Mouse (Mus musculus) CH12.LX (cell line): ENCODE data around the gene Dtd1. TPM values are rescaled to one million over a fixed set of nuclear protein-coding genes. Genes with fewer than 3 reads are reported as not detected.

Source experiments
- DNase-seq: peaks from one replicate; pipeline ENCODE4 v3.0.0-alpha.2; 2013; ENCODE audit errors: extremely low read depth
- H3K27ac ChIP-seq: 2 replicates; pipeline ENCODE4 v1.5.1; 2012; ENCODE audit warnings: low read depth, mild to moderate bottlenecking, control low read depth, moderate library complexity; ENCODE audit not compliant: insufficient read depth
- H3K27me3 ChIP-seq: replicated peaks from 2 replicates; pipeline ENCODE3; 2012; ENCODE audit warnings: inconsistent platforms
- H3K36me3 ChIP-seq, 2 experiments: replicated peaks in 1 of 2; 2 replicates each; pipeline versions ENCODE3 to v1.6.1; 2012; ENCODE audit warnings: inconsistent platforms in 1 of 2, low read length in 1 of 2, mild to moderate bottlenecking in 1 of 2, mixed read lengths in 1 of 2, moderate library complexity in 1 of 2; ENCODE audit not compliant: control insufficient read depth in 1 of 2, insufficient read depth in 1 of 2
- H3K4me1 ChIP-seq, 2 experiments: 2 replicates each; pipeline ENCODE4 v1.6.1; 2012; ENCODE audit warnings: inconsistent platforms in 1 of 2, moderate library complexity in 1 of 2; ENCODE audit not compliant: insufficient read depth in 2 of 2, control insufficient read depth in 1 of 2
- H3K4me2 ChIP-seq: 2 replicates; pipeline ENCODE4 v1.6.1; 2012; ENCODE audit warnings: low read depth, mild to moderate bottlenecking, control low read depth; ENCODE audit not compliant: poor library complexity, insufficient read depth, severe bottlenecking
- H3K4me3 ChIP-seq, 3 experiments: fragments of 150-350 bp in 1 of 3; sonication (generic) in 1 of 3; replicated peaks in 1 of 3; 2 replicates each; pipeline versions ENCODE3 to v1.5.1; 2011 to 2012; ENCODE audit warnings: low read depth in 2 of 3, low read length in 2 of 3, mild to moderate bottlenecking in 2 of 3, moderate library complexity in 2 of 3, control low read depth in 1 of 3, improper control_type of control experiment in 1 of 3, inconsistent platforms in 1 of 3, mixed read lengths in 1 of 3; ENCODE audit not compliant: poor library complexity in 1 of 3
- H3K79me2 ChIP-seq: replicated peaks from 2 replicates; pipeline ENCODE4 v1.6.1; 2012; ENCODE audit warnings: mild to moderate bottlenecking, moderate library complexity; ENCODE audit not compliant: control insufficient read depth, poor library complexity, insufficient read depth, severe bottlenecking; ENCODE audit errors: extremely low read depth
- H3K9ac ChIP-seq: 2 replicates; pipeline ENCODE4 v1.6.1; 2012; ENCODE audit warnings: low read depth, mild to moderate bottlenecking, control low read depth, moderate library complexity; ENCODE audit not compliant: insufficient read depth
- H3K9me3 ChIP-seq: replicated peaks from 2 replicates; pipeline ENCODE3; 2012; ENCODE audit warnings: low read length, inconsistent platforms, mixed read lengths
- CTCF ChIP-seq, 2 experiments: IDR thresholded peaks in 1 of 2; conservative IDR thresholded peaks in 1 of 2; 2 replicates each; pipeline ENCODE4 v1.5.1; 2011 to 2012; ENCODE audit warnings: low read depth in 2 of 2, low read length in 2 of 2, improper control_type of control experiment in 1 of 2, inconsistent platforms in 1 of 2, mild to moderate bottlenecking in 1 of 2, moderate library complexity in 1 of 2
- ELF1 ChIP-seq: IDR thresholded peaks from 2 replicates; pipeline ENCODE4 v1.6.1; 2014; ENCODE audit warnings: low read depth, mild to moderate bottlenecking, inconsistent platforms, low read length, improper control_type of control experiment
- EP300 ChIP-seq: IDR thresholded peaks from 2 replicates; pipeline ENCODE4 v1.6.1; 2011; ENCODE audit warnings: low read length, improper control_type of control experiment
- ETS1 ChIP-seq: conservative IDR thresholded peaks from 2 replicates; pipeline ENCODE4 v1.6.1; 2012; ENCODE audit warnings: low read depth, mild to moderate bottlenecking, inconsistent platforms, low read length, improper control_type of control experiment, moderate library complexity
- IRF4 ChIP-seq: IDR thresholded peaks from 2 replicates; pipeline ENCODE4 v1.6.1; 2014; ENCODE audit warnings: low read depth, mild to moderate bottlenecking, inconsistent platforms, low read length, improper control_type of control experiment
- KAT2A ChIP-seq: IDR thresholded peaks from 2 replicates; pipeline ENCODE4 v1.6.1; 2012; ENCODE audit warnings: low read length, improper control_type of control experiment, inconsistent platforms; ENCODE audit not compliant: insufficient replicate concordance
- MAFK ChIP-seq: IDR thresholded peaks from 2 replicates; pipeline ENCODE4 v1.6.1; 2011; ENCODE audit warnings: low read length, improper control_type of control experiment; ENCODE audit not compliant: insufficient replicate concordance
- MAX ChIP-seq: IDR thresholded peaks from 2 replicates; pipeline ENCODE4 v1.6.1; 2011; ENCODE audit warnings: low read length, improper control_type of control experiment
- MEF2A ChIP-seq: IDR thresholded peaks from 2 replicates; pipeline ENCODE4 v1.6.1; 2014; ENCODE audit warnings: low read depth, mild to moderate bottlenecking, inconsistent platforms, low read length, improper control_type of control experiment, borderline replicate concordance
- MYC ChIP-seq: IDR thresholded peaks from 2 replicates; pipeline ENCODE4 v1.6.1; 2011; ENCODE audit warnings: low read depth, mild to moderate bottlenecking, improper control_type of control experiment, low read length
- NELFE ChIP-seq: IDR thresholded peaks from 2 replicates; pipeline ENCODE4 v1.6.1; 2011; ENCODE audit warnings: low read depth, low read length, improper control_type of control experiment
- POLR2A ChIP-seq: IDR thresholded peaks from 2 replicates; pipeline ENCODE4 v1.6.1; 2011; ENCODE audit warnings: low read depth, mild to moderate bottlenecking, improper control_type of control experiment, low read length
- POLR2AphosphoS2 ChIP-seq: IDR thresholded peaks from 2 replicates; pipeline ENCODE4 v1.6.1; 2011; ENCODE audit warnings: low read depth, low read length, improper control_type of control experiment
- RAD21 ChIP-seq: IDR thresholded peaks from 2 replicates; pipeline ENCODE4 v1.6.1; 2011; ENCODE audit warnings: low read depth, mild to moderate bottlenecking, low read length, improper control_type of control experiment, moderate library complexity
- SIN3A ChIP-seq: IDR thresholded peaks from 2 replicates; pipeline ENCODE4 v1.6.1; 2012; ENCODE audit warnings: low read length, improper control_type of control experiment, inconsistent platforms
- SMC3 ChIP-seq: IDR thresholded peaks from 2 replicates; pipeline ENCODE4 v1.6.1; 2011; ENCODE audit warnings: low read depth, low read length, improper control_type of control experiment
- TCF12 ChIP-seq: IDR thresholded peaks from 2 replicates; pipeline ENCODE4 v1.6.1; 2014; ENCODE audit warnings: low read depth, mild to moderate bottlenecking, inconsistent platforms, low read length, improper control_type of control experiment
- USF1 ChIP-seq: IDR thresholded peaks from 2 replicates; pipeline ENCODE4 v1.6.1; 2014; ENCODE audit warnings: low read depth, mild to moderate bottlenecking, inconsistent platforms, low read length, improper control_type of control experiment
- ZC3H11A ChIP-seq: IDR thresholded peaks from 2 replicates; pipeline ENCODE4 v1.6.1; 2012; ENCODE audit warnings: low read depth, mild to moderate bottlenecking, inconsistent platforms, low read length, improper control_type of control experiment
- ZKSCAN1 ChIP-seq: IDR thresholded peaks from 2 replicates; pipeline ENCODE4 v1.6.1; 2012; ENCODE audit warnings: low read depth, inconsistent platforms, low read length, improper control_type of control experiment, borderline replicate concordance
- ZMIZ1 ChIP-seq: IDR thresholded peaks from 2 replicates; pipeline ENCODE4 v1.6.1; 2012; ENCODE audit warnings: low read depth, mild to moderate bottlenecking, inconsistent platforms, low read length, improper control_type of control experiment
- dilution Hi-C: fragments of 300-500 bp; cut with MboI; formaldehyde crosslinking; loops from 2 replicates; pipeline ENCODE4 v1.14.3; 2020; ENCODE audit warnings: low sequenced_read_pairs; ENCODE audit not compliant: extremely low pct_unique_long_range_greater_than_20kb, extremely low pct_ligation_motif_present
- in situ Hi-C: fragments of 300-500 bp; cut with MboI; formaldehyde crosslinking; loops from 3 replicates; pipeline ENCODE4 v1.14.3; 2019; ENCODE audit warnings: low sequenced_read_pairs, low pct_ligation_motif_present, low pct_unique_long_range_greater_than_20kb, mixed read lengths
- polyA plus RNA-seq: library from polyadenylated mRNA; unstranded; fragments of >175 nt; gene quantifications from 2 replicates; pipeline ENCODE4 v1.2.1, GENCODE M21; 2012; ENCODE audit warnings: low read depth; ENCODE audit not compliant: insufficient read length
- total RNA-seq, 2 experiments: library from RNA; depleted of rRNA; stranded (reverse); fragments of 300-350 nt in 1 of 2; fragments of >200 nt in 1 of 2; gene quantifications; 2 replicates each; pipeline ENCODE4 v1.2.3; 2012 to 2014

The Dtd1 gene
- total and polyA plus RNA-seq, 3 experiments: 42.7 to 47.8 (median 43.3) TPM

- Histone ChIP-seq H3K9ac (no peak overlapping the region), H3K79me2 (no peaks in the 10 kb centered on the region), H3K27me3 (no peaks in the 10 kb centered on the region), H3K36me3 (peaks cover 3 to 38% of the 10 kb centered on the region in 2 experiments), H3K9me3 (no peaks in the 10 kb centered on the region), H3K4me2 (no peak overlapping the region), H3K27ac (no peak overlapping the region), H3K4me1 (no peaks in the 10 kb centered on the region), H3K4me3 (no peak overlapping the region)
- dilution Hi-C loops (no loop called here), in situ Hi-C loops (loop anchor here (25.0 kb wide), 1 partner anchor 228 kb away; no protein-coding TSS in a partner anchor)
- no peak for DNase-seq
- no peak for TF ChIP-seq USF1
- TF ChIP-seq ZMIZ1: no peak
- TF ChIP-seq NELFE: no peak
- TF ChIP-seq EP300: no peak
- TF ChIP-seq KAT2A: no peak
- TF ChIP-seq MAFK: no peak
- TF ChIP-seq MEF2A: no peak
- TF ChIP-seq POLR2A: no peak
- no peak for TF ChIP-seq IRF4
- no peak for TF ChIP-seq ETS1
- no peak for TF ChIP-seq ELF1
- TF ChIP-seq MYC: no peak
- no peak for TF ChIP-seq SIN3A
- no peak for TF ChIP-seq POLR2AphosphoS2
- TF ChIP-seq ZKSCAN1: no peak
Observed at GRCm38 (mm10) chr2:144634729-144635128, 35.0 kb downstream of the Dtd1 start.

- dilution Hi-C loops: no loop called here
- DNase-seq: peak; percentile 55
- in situ Hi-C loops: loop anchor here (25.0 kb wide), 1 partner anchor 227 kb away; no protein-coding TSS in a partner anchor
Observed at GRCm38 (mm10) chr2:144635644-144636320, 36.1 kb downstream of the Dtd1 start.

More at GRCm38 (mm10) chr2:144635644-144636320, 36.1 kb downstream of the Dtd1 start:
- H3K4me1 ChIP-seq: peaks cover 0 to 6% of the 10 kb centered on the region in 2 experiments; a peak in 1 of 4 replicates
- TF ChIP-seq SMC3 (peak; percentile 88), RAD21 (peak; percentile 93), ZC3H11A (peak; percentile 59), TCF12 (no peak), NELFE (peak; percentile 33; the same call in 1 of the 2 replicates), MAX (no peak), CTCF (conservative IDR thresholded peaks at IDR 0.05 in 1 of 2, IDR thresholded peaks at IDR 0.05 in 1 of 2; ENCODE audit: low read depth in 2 of 2, low read length in 2 of 2) (peak; percentile 93 to 96)
- H3K27me3 ChIP-seq: no peaks in the 10 kb centered on the region
- H3K9ac ChIP-seq: no peak overlapping the region
- no peak overlapping the region for H3K4me3 ChIP-seq
- H3K79me2 ChIP-seq: no peaks in the 10 kb centered on the region
- no peak overlapping the region for H3K4me2 ChIP-seq
- H3K9me3 ChIP-seq: no peaks in the 10 kb centered on the region
- peaks cover 3 to 47% of the 10 kb centered on the region in 2 experiments for H3K36me3 ChIP-seq
- H3K27ac ChIP-seq: no peak overlapping the region
